Mouse (Mus musculus) CH12.LX (cell line): ENCODE data around the gene Golga4.

Experiments
- CTCF ChIP-seq, 2 experiments: IDR thresholded peaks in 1 of 2; conservative IDR thresholded peaks in 1 of 2; 2 replicates each; pipeline ENCODE4 v1.5.1; 2011 to 2012; ENCODE audit warnings: low read depth in 2 of 2, low read length in 2 of 2, improper control_type of control experiment in 1 of 2, inconsistent platforms in 1 of 2, mild to moderate bottlenecking in 1 of 2, moderate library complexity in 1 of 2
- EP300 ChIP-seq: IDR thresholded peaks from 2 replicates; pipeline ENCODE4 v1.6.1; 2011; ENCODE audit warnings: low read length, improper control_type of control experiment
- JUND ChIP-seq: conservative IDR thresholded peaks from 2 replicates; pipeline ENCODE4 v1.6.1; 2011; ENCODE audit warnings: low read depth, low read length, improper control_type of control experiment
- TBP ChIP-seq: conservative IDR thresholded peaks from 2 replicates; pipeline ENCODE4 v1.6.1; 2011; ENCODE audit warnings: low read depth, low read length, improper control_type of control experiment
- ZC3H11A ChIP-seq: IDR thresholded peaks from 2 replicates; pipeline ENCODE4 v1.6.1; 2012; ENCODE audit warnings: low read depth, mild to moderate bottlenecking, inconsistent platforms, low read length, improper control_type of control experiment

GRCm38 (mm10) chr9:118488896-118489578 lies 17.0 kb upstream of the Golga4 start:
- TF ChIP-seq CTCF (conservative IDR thresholded peaks at IDR 0.05 in 1 of 2, IDR thresholded peaks at IDR 0.05 in 1 of 2; ENCODE audit: low read depth in 2 of 2, low read length in 2 of 2) (no peak), TBP (no peak), EP300 (no peak), ZC3H11A (no peak), JUND (no peak)
